Mouse (Mus musculus) ZHBTc4 (cell line): ENCODE measurements around the gene St6galnac6.

Experiments
- DNase-seq: peaks from one replicate; pipeline ENCODE4 v3.0.0-alpha.2; 2011; ENCODE audit warnings: low read depth, low spot score

Gene St6galnac6

GRCm38 (mm10) chr2:32637778-32638281 is 38.3 kb downstream of the St6galnac6 start:
- peak; percentile 44 for DNase-seq

GRCm38 (mm10) chr2:32639632-32640031 is 40.1 kb downstream of the St6galnac6 start:
- DNase-seq: no peak

DNA sequence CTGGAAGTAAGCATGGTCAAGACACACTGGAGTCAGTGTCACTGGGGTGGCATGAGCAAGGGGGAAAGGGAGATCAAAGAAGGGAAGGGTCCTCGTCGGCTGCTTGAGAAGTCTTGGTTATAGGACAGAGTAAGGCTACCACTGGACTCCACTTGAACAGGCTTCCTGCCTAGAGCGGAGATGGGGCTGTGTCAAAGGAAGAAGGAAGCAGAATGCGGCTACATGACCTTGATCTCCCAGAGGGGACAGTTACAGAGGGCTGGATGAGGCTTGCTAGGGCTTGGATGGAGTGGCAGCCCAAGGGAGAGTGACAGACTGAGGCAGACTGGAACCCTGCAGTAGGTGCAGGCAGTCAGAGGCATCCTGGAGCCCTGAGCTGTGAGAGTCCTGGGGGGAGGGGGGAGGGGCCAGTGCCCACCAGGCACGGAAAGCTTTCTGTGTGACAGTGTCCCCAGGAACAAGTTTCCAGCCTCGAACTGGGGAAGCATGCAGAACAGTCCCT is 41.1 kb downstream of the St6galnac6 start:
- DNase-seq: peak; percentile 35

GRCm38 (mm10) chr2:32641810-32642209 is 42.3 kb downstream of the St6galnac6 start:
- no peak for DNase-seq

GRCm38 (mm10) chr2:32642813-32643212 is 43.3 kb downstream of the St6galnac6 start:
- DNase-seq: no peak

DNA sequence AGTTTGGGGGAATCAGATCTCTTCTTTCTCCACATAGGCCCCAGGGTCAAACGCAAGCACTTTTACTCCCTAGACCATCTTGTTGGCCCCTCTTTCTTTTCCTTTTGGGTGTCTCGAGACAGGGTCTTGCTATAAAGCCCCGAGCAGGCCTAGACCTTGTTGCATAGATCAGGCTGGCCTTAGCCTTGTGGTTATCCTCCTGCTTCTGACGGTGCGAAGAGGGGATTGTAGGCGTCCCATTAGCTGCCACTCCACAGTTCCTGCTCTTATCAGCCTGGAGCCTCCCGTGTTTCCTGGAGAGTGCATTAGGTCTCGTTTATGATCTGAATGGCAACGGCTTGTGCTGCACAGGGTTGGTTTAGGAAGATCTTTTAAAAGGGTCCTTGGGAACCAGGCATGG is 44.6 kb downstream of the St6galnac6 start:
- DNase-seq: no peak

DNA sequence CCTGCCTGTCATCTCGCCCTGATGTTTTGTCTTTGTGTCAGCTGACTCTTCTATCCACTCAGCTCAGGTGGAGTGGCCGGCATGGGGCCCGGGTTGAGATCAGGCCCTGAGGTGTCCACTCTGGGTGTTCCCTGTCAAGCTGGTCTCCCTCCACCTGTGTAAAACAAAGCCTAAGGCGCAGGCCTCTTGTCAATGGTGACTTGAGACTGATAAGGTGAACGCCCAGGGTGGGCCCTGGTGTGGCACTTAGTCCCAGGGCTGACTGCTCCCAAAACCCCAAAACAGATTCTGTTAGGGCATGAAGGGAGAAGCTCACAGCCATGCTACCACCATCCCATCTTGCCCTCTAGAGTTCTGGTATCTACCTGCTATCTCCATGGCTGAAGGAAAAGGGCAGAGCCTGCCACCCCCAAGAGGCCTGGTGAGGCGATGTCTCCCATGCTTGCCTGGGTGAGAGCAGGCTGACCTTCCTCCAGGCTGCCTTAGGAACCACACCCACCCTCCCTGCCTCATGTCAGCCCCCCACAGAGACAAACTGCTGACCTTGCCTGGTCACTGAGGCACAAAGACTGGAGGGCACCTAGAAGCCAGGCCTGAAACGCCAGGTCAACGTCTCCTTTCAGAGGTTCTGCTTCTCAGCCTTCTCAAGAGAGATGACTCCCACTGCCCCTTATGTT is 45.4 kb downstream of the St6galnac6 start:
- no peak for DNase-seq

- DNase-seq: no peak
These were observed 46.1 kb downstream of the St6galnac6 start for GRCm38 (mm10) chr2:32645647-32646046.

- DNase-seq: peak; percentile 57
These were observed 47.0 kb downstream of the St6galnac6 start, which contains the start of gene Eng for GRCm38 (mm10) chr2:32646379-32647056. Gene Eng (plus strand): TSS chr2:32646595.

- no peak for DNase-seq
These were observed 47.9 kb downstream of the St6galnac6 start for GRCm38 (mm10) chr2:32647366-32647765.

DNA sequence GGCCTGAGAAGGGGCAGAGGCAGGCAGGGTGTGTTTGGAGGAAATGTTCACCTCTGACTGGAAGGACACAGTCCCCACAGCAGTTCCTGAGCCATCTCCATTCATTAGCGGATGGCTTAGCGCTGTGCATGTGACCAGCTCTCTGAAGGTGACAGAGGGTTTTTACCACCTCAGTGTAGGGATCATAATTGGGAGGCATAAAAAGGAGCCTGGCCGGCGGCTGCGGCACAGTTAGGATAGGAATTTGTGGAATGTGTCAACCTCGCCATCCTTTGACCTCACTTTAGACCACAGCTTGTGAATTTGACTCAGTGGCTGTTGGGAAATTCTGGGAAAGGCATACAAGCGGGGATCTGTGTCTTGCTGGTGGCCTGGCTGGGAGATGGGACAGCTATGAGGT is 54.3 kb downstream of the St6galnac6 start:
- peak; percentile 83 for DNase-seq

- no peak for DNase-seq
These were observed 55.4 kb downstream of the St6galnac6 start for GRCm38 (mm10) chr2:32654743-32655393.

DNA sequence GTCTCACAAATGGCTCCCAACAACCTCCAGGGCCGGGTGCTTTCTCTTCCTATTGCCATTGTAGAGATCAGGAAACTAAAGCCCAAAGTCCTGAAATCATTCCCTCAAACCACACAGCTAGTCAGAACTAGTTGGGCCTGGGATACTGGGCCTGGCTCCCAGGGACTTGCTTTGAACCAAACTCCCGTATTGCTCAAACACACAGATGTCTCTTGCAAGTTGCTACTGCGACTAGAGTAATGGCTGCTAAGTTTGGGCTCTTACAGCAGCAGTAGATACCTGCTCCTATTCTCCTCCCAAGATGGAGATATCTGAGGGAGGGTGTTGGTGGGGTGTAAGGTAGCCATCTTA is 55.9 kb downstream of the St6galnac6 start:
- peak; percentile 40 for DNase-seq

DNA sequence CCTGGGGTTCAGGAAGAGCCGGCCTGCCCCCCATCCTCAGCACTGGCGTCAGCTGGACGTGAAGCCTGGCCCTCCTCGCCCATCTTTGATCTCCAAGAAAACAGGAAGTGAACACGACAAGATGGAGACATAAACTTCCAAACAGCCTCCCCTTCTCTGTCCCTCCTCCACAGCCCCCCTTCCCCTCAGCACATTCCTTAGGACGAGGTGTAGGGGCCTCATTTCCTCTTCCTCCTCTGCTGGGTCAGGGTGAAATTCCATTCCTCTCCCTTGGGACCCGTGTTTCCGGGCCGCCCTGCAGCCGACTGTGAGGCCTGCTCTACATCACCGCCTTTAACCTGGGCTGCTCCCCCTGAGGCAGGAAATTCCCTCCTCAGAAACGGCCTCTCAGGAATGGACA is 56.3 kb downstream of the St6galnac6 start:
- DNase-seq: peak; percentile 68

- DNase-seq: no peak
These were observed 59.4 kb downstream of the St6galnac6 start for GRCm38 (mm10) chr2:32658873-32659272.

- DNase-seq: peak; percentile 37
These were observed 62.1 kb downstream of the St6galnac6 start for GRCm38 (mm10) chr2:32661509-32662107.

DNA sequence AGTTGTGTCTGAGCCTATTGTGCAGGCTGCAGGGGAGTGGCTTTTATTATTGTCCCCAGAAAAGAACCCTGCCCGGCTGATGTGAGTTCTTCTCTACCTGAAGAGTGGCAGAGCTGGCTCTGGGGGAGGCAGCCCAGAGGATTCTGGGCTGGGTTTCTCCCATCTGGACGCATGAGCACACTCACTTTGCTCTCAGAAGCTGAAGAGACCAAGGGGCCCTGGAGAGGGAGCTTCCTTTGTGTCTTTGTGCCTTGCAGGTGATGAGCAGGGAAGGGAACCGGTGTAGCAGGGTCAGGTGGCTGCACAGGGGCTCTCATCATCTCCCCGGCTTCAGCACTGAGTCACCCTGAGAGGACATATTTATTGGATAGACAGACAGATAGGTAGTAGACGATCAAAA is 62.8 kb downstream of the St6galnac6 start:
- DNase-seq: no peak

DNA sequence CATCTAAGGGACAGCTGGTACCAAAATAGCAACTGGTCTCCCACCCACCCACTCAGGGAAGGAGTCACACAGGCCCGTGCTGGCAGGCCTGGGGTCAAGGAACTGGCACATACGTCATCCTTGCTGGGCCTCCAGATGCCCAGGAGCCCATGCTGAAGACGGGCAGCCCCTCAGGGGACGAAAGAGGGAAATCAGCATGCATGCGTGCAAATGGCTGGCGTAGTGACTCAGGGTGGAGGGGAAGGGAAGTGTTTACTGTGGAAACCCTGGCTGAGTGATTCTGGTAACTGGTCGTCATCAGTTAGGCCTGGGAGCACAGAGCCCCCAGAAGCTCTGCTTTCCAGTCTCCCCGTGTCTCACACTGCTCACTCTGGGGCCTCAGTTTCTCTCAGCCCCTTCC is 65.8 kb downstream of the St6galnac6 start:
- no peak for DNase-seq

DNA sequence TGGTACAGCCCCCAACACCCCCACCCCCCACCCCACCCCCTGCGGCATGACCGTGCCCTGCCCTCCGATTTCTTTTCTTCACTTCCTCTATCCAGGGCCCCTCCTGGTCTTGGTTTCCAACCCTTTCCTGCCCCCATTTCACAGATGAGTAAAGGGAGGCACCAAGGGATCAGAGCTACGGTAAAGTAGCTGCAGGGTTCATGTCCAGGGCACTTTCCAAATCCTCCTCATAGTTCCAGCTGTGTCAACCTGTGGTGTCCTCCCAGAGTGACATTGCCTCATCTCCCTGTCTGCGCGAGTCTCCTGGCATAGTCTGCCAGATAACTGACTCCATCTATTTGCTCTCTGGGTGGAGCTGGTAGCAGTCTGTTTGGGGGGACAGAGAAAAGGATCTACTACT is 66.3 kb downstream of the St6galnac6 start:
- no peak for DNase-seq

DNA sequence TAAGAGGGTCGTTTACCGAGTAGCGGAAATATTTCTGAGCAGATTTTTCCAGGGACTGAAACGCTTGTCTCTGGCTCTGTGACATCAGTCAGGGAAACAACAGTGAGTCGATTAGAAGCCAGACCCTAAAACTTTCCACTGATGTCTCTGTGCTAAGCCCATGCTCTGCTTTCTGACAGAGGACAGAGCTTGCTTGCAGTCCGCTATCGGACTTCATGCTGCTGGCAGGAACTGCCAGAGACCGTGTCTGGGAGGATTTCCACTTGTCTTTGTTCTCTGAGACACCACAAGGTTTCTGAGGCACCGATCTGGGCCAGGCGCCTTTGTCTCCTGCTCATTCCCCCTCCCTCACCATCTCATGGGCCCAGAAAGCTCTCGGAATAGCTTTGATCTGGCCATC is 68.3 kb downstream of the St6galnac6 start:
- DNase-seq: peak; percentile 49

GRCm38 (mm10) chr2:32668176-32668575 is 68.7 kb downstream of the St6galnac6 start:
- no peak for DNase-seq

GRCm38 (mm10) chr2:32669876-32670275 is 70.4 kb downstream of the St6galnac6 start:
- no peak for DNase-seq
